Comparison of ENCODE assay signal across 14 mouse cellular contexts in the genomic region with DNA sequence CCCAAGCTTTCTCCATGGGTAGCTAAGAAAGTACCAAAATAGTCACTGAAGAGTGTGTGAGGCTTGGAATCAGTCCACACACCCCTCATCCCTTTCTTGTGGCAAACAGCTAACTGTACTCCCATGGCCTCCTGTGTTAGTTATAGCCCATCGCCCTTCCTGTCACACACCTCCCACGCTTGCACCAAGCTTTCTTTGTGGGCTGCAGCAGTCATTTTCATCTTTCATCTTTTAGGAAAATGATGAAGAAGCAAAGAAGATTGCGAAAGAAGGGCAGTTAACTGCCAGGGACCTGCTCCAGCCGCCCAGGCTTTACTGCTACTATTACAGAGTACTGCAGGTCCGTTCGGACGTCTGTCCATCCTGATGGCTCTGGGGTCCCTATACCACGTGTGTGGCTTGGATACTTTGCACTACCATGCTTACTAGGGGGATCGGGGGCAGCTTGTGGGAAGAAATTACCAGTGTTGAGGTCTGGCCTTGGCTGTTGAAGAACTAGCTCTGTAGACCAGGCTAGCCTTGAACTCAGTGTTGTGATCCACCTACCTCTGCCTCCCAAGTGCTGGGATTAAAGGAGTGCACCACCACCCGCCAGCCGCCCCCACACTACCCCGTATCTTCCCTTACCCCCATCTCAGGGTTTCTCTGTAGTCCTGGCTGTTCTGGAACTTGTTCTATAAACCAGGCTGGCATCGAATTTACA. TPM values are rescaled to one million over a fixed set of nuclear protein-coding genes. Genes with fewer than 3 reads are reported as not detected.
DNase-seq lines count a peak whose midpoint lies in the region; ATAC-seq and TF ChIP-seq lines count a peak whose summit lies in the region.
"Had no signal": no experiment of that assay in that cellular context is flagged by ENCODE, and none has a peak within 500 bp of the region (broad histone marks: within the 10 kb centered on the region; RNA-seq: fewer than 3 reads in every experiment).

No protein-coding gene starts in this region.

- WGBS in heart, embryonic 10.5 days, result 77% methylated on average over 13 of the region's 13 CpGs
- 68% methylated on average over 13 of the region's 13 CpGs for WGBS in lung, adult 2 months

- H3K36me3 ChIP-seq in heart, embryonic 10.5 days, result 0 out of 2 replicates have a peak, but pooled peaks cover 4% of the 10 kb centered on the region
- H3K36me3 ChIP-seq in megakaryocyte, embryonic 14.5 days (replicated peaks; ENCODE audit: low read length), result peaks cover 29% of the 10 kb centered on the region
- H3K36me3 ChIP-seq: forebrain, embryonic 12.5 days; G1E; hindbrain, embryonic 15.5 days had no signal

- no peak overlapping the region for H3K4me3 ChIP-seq in heart, embryonic 10.5 days
- peak overlapping the region; percentile 64 for H3K4me3 ChIP-seq in megakaryocyte, embryonic 14.5 days (replicated peaks)
- H3K4me3 ChIP-seq in lung, adult 2 months (replicated peaks; ENCODE audit: extremely low read depth, low read depth, low read length), result no peak overlapping the region
- H3K4me3 ChIP-seq: forebrain, embryonic 12.5 days; hindbrain, embryonic 15.5 days; left cerebral cortex, adult 2 months; limb, embryonic 13.5 days had no signal

- DNase-seq in heart, adult 11 months, result peak; percentile 89
- no peak for DNase-seq in heart, embryonic 10.5 days (ENCODE audit: low spot score)
- peak; percentile 22 for DNase-seq in induced T-regulatory cell, adult 2 months (ENCODE audit: low read depth)
- no peak for DNase-seq in urinary bladder, postnatal 4 days (ENCODE audit: low spot score in 2 of 2)
- no peak for DNase-seq in adrenal gland, adult 18-20 months (ENCODE audit: low spot score in 2 of 2)
- DNase-seq in lung, adult 2 months, result no peak

- no peak for ATAC-seq in megakaryocyte, adult 5-6 weeks (ENCODE audit: poor library complexity, severe bottlenecking)

- no peaks in the 10 kb centered on the region for H3K27me3 ChIP-seq in heart, embryonic 10.5 days (ENCODE audit: insufficient read depth, poor library complexity, severe bottlenecking)
- no peaks in the 10 kb centered on the region for H3K27me3 ChIP-seq in megakaryocyte, embryonic 14.5 days (replicated peaks)
- H3K27me3 ChIP-seq: forebrain, embryonic 12.5 days; hindbrain, embryonic 15.5 days; limb, embryonic 13.5 days had no signal

- H3K4me1 ChIP-seq in heart, embryonic 10.5 days, result peaks cover 12% of the 10 kb centered on the region
- peaks cover 25% of the 10 kb centered on the region for H3K4me1 ChIP-seq in megakaryocyte, embryonic 14.5 days
- H3K4me1 ChIP-seq in lung, adult 2 months (ENCODE audit: control insufficient read depth, insufficient read depth, low read length), result peaks cover 7% of the 10 kb centered on the region

- H3K9me3 ChIP-seq in heart, embryonic 10.5 days, result no peaks in the 10 kb centered on the region
- no peaks in the 10 kb centered on the region for H3K9me3 ChIP-seq in megakaryocyte, embryonic 14.5 days
- H3K9me3 ChIP-seq: forebrain, embryonic 12.5 days; G1E; hindbrain, embryonic 15.5 days; limb, embryonic 13.5 days had no signal

- TF ChIP-seq POLR2A in lung, adult 2 months (IDR thresholded peaks at IDR 0.05; ENCODE audit: borderline replicate concordance, extremely low read depth, low read depth, low read length), result no peak

- no peak for TF ChIP-seq CTCF in lung, adult 2 months (IDR thresholded peaks at IDR 0.05; ENCODE audit: insufficient read depth, low read length)

- H3K27ac ChIP-seq in heart, embryonic 10.5 days, result no peak overlapping the region
- H3K27ac ChIP-seq: forebrain, embryonic 12.5 days; hindbrain, embryonic 15.5 days; left cerebral cortex, adult 2 months; limb, embryonic 13.5 days had no signal

RNA-seq across cellular contexts. Expression of gene 4930550C14Rik, which starts 4.3 kb away (rescaled TPM):
- 0.09 and 0.58 TPM in 2 replicates for polyA plus RNA-seq in heart, embryonic 10.5 days (2016; fragmentation: Nextera tagmentation; extraction: Ambion mirVana)
- polyA plus RNA-seq in megakaryocyte, embryonic 14.5 days (2012; ENCODE audit: insufficient read depth, low replicate concordance), result not detected in 2 replicates
- not detected in 2 replicates for total RNA-seq in megakaryocyte, adult 5-6 weeks (2015)
- total RNA-seq in megakaryocyte, adult 5-6 weeks (2017), result 0.18 TPM in 1 of 2 replicates, not detected in the other
- 1 to 10 TPM in 1 of 2 experiments, under 1 TPM in 1; 0.74 to 1.5 TPM for total RNA-seq in adrenal gland, adult 18-20 months (2021)
- 0.55 and 1.3 TPM in 2 replicates for polyA plus RNA-seq in lung, adult 2 months (2012; rRNA removed)
- total RNA-seq: G1E; monocyte, adult 5-6 weeks had no signal
- polyA plus RNA-seq: G1E had no signal

RNA-seq across cellular contexts. Expression of gene Kdelc2, which starts 14.0 kb away (rescaled TPM):
- polyA plus RNA-seq in heart, embryonic 10.5 days (2016; fragmentation: Nextera tagmentation; extraction: Ambion mirVana), result 17.5 and 18.1 TPM in 2 replicates
- 0.48 TPM in 1 of 2 replicates, not detected in the other for polyA plus RNA-seq in megakaryocyte, embryonic 14.5 days (2012; ENCODE audit: insufficient read depth, low replicate concordance)
- 3.9 and 4.0 TPM in 2 replicates for total RNA-seq in megakaryocyte, adult 5-6 weeks (2015)
- 4.2 and 4.6 TPM in 2 replicates for total RNA-seq in megakaryocyte, adult 5-6 weeks (2017)
- 1 to 10 TPM; 7.9 to 9.3 TPM for total RNA-seq in adrenal gland, adult 18-20 months (2021)
- 11.5 and 14.2 TPM in 2 replicates for polyA plus RNA-seq in lung, adult 2 months (2012; rRNA removed)
- polyA plus RNA-seq: G1E had no signal

Comparison
In these comparisons a context has a peak if more than half of its experiments do, and no peak if none do; other contexts are left out.
1. DNase-seq: peak in heart, adult 11 months (single experiment) and induced T-regulatory cell, adult 2 months (single experiment); none in heart, embryonic 10.5 days (single experiment), urinary bladder, postnatal 4 days (0 of 2), adrenal gland, adult 18-20 months (0 of 2) and lung, adult 2 months (single experiment).